ENCODE assay signal across 17 mouse cellular contexts in the genomic region with DNA sequence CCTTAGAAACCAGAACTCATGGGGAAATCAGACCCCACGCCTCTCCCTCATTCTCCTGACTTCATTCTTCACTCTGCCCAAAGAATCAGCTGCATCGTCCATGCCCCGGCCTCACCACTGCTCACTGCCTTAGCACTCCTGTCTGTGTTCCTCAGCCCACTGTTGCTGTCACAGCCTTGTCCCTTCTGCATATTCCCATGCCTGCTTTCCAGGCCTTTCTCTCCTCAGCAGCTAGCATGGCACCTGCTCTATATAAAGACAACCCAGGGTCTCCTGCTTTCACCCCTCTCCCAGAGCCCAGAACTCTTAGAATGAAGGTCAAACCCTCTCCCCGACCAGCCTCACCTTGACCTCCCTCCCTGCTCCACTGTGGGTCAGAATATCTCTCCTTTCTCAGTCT. TPM values are rescaled to one million over a fixed set of nuclear protein-coding genes. Genes with fewer than 3 reads are reported as not detected.
"Had no signal": no experiment of that assay in that cellular context is flagged by ENCODE, and none has a peak within 500 bp of the region (broad histone marks: within the 10 kb centered on the region; RNA-seq: fewer than 3 reads in every experiment).

No protein-coding gene starts in this region.

- H3K27ac ChIP-seq: neural tube, embryonic 13.5 days; neural tube, embryonic 15.5 days; stomach, embryonic 15.5 days; stomach, postnatal 0 days had no signal

- H3K27me3 ChIP-seq: stomach, embryonic 15.5 days had no signal

- H3K4me3 ChIP-seq: neural tube, embryonic 13.5 days; neural tube, embryonic 15.5 days; stomach, embryonic 15.5 days had no signal

- H3K9me3 ChIP-seq: neural tube, embryonic 13.5 days; neural tube, embryonic 15.5 days; stomach, embryonic 15.5 days had no signal

- DNase-seq: retina, postnatal 1 day; right cerebral cortex, adult 18-20 months; right cerebral cortex, postnatal 14 days; right cerebral cortex, postnatal 25 days; right cerebral cortex, postnatal 4 days; spleen, adult 18-20 months; thymus, adult 18-20 months; thymus, adult 2 months; thymus, postnatal 14 days; thymus, postnatal 25 days; thymus, postnatal 36 days; thymus, postnatal 4 days had no signal

- H3K36me3 ChIP-seq: neural tube, embryonic 13.5 days; neural tube, embryonic 15.5 days; stomach, embryonic 15.5 days had no signal

- H3K4me1 ChIP-seq: stomach, embryonic 15.5 days had no signal

- H3K9ac ChIP-seq: neural tube, embryonic 13.5 days; neural tube, embryonic 15.5 days; stomach, embryonic 15.5 days had no signal

RNA-seq across cellular contexts. Expression of a gene that starts 15.5 kb away (rescaled TPM):
- total RNA-seq: neutrophil, adult 5-6 weeks had no signal
